Mouse (Mus musculus) stomach, postnatal 0 days (tissue): Measurements from ENCODE around the gene Ankrd13b. TPM values are rescaled to one million over a fixed set of nuclear protein-coding genes. Genes with fewer than 3 reads are reported as not detected.

Source experiments
- ATAC-seq: fragments of 200-750 bp; cut with Nextera tagmentation; 2 replicates; pipeline ENCODE4 v1.8.0; 2017; ENCODE audit not compliant: low FRiP score, low TSS enrichment
- DNase-seq: peaks from one replicate; pipeline ENCODE4 v3.0.0-alpha.2; 2016; ENCODE audit warnings: low spot score
- H3K27ac ChIP-seq: fragments of 300-500 bp; sonication (generic); replicated peaks from 2 replicates; pipeline ENCODE4 v1.5.1; 2014; ENCODE audit warnings: mild to moderate bottlenecking, control low read depth
- H3K27me3 ChIP-seq: fragments of 300-500 bp; sonication (generic); 2 replicates; pipeline ENCODE4 v1.6.1; 2014; ENCODE audit warnings: low read length; ENCODE audit not compliant: control insufficient read depth, insufficient read depth
- H3K36me3 ChIP-seq: fragments of 300-500 bp; sonication (generic); 2 replicates; pipeline ENCODE4 v1.6.1; 2014; ENCODE audit warnings: low read length, mixed read lengths; ENCODE audit not compliant: control insufficient read depth, insufficient read depth
- H3K4me1 ChIP-seq: fragments of 300-500 bp; sonication (generic); replicated peaks from 2 replicates; pipeline ENCODE4 v1.6.1; 2014; ENCODE audit warnings: antibody characterized with exemption; ENCODE audit not compliant: control insufficient read depth, insufficient read depth
- H3K4me2 ChIP-seq: fragments of 300-500 bp; sonication (generic); replicated peaks from 2 replicates; pipeline ENCODE4 v1.6.1; 2014; ENCODE audit warnings: low read depth, mild to moderate bottlenecking, control low read depth, moderate library complexity
- H3K4me3 ChIP-seq: fragments of 300-500 bp; sonication (generic); 2 replicates; pipeline ENCODE4 v1.5.1; 2014; ENCODE audit warnings: low read depth, low read length, control low read depth
- H3K9ac ChIP-seq: fragments of 300-500 bp; sonication (generic); 2 replicates; pipeline ENCODE4 v1.6.1; 2014; ENCODE audit warnings: mild to moderate bottlenecking, low read length, control low read depth, mixed read lengths
- H3K9me3 ChIP-seq: fragments of 300-500 bp; sonication (generic); 2 replicates; pipeline ENCODE4 v1.6.1; 2016; ENCODE audit warnings: low read length; ENCODE audit not compliant: control insufficient read depth
- CTCF ChIP-seq: IDR thresholded peaks from 2 replicates; pipeline ENCODE4 v1.5.1; 2016; ENCODE audit warnings: antibody characterized with exemption, low read depth, mild to moderate bottlenecking, moderate library complexity
- EP300 ChIP-seq: optimal IDR thresholded peaks from 2 replicates; pipeline ENCODE3; 2016; ENCODE audit warnings: antibody characterized with exemption
- WGBS: fragments of 180-500 bp; shearing (Covaris S2); extraction: QIAGEN DNeasy Blood & Tissue Kit; methylation state at CpG from one replicate; pipeline ENCODE4 v1.1.7; 2014; 5-methylcytosine and 5-hydroxymethylcytosine counted together
- polyA plus RNA-seq: library from polyadenylated mRNA; unstranded; fragments of >200 nt; fragmentation: Nextera tagmentation; extraction: Ambion mirVana; gene quantifications from 2 replicates; pipeline ENCODE4 v1.2.1, GENCODE M21; 2015

Ankrd13b gene
- polyA plus RNA-seq, 1 experiment from 2014 or later, result 2.4 TPM

DNA sequence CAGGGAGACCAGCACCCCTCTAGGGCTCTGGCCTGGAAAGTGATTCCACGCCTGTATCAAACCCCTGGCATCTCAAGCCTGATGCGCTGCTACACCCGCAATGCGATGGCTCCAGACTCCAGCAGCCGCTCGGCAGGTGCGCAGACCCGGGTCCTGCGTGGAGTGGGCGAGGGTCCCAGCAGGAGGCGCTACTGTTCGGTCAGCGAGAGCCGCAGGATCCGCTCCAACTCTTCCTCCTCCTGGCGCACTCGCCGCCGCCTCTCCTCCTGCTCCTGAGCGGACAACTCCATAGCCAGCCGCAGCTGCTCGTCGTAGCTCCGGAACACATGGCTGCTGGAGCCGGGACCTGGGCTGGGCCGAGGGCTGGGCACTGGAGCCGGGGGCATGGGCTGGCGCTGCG, 18.1 kb downstream of the Ankrd13b start:
- ATAC-seq (no peak), DNase-seq (no peak)
- no peaks in the 10 kb centered on the region for H3K27me3 ChIP-seq
- H3K36me3 ChIP-seq, result peaks cover 8% of the 10 kb centered on the region
- no peaks in the 10 kb centered on the region for H3K4me1 ChIP-seq
- H3K4me2 ChIP-seq, result no peak overlapping the region
- H3K27ac ChIP-seq, result no peak overlapping the region
- TF ChIP-seq CTCF (no peak), EP300 (no peak)
- no peak overlapping the region for H3K9ac ChIP-seq
- H3K4me3 ChIP-seq, result no peak overlapping the region
- no peaks in the 10 kb centered on the region for H3K9me3 ChIP-seq
- 78% methylated on average over 29 of the region's 29 CpGs for WGBS

DNA sequence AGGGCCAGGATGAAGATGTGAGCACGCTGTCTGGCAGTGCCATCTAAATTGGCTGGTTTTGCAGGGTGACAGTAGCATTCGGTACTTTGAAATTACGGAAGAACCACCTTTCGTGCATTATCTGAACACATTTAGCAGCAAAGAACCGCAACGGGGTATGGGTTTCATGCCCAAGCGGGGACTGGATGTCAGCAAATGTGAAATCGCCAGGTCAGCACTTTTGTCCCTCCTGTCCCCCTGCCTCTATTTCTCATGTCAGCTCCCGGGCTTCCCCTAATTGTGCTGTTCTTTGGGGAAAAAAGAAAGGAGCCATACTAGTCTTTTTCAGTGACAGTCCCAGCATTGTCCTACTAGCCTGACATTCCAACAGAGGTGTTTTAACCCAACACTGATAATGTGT, 21.1 kb downstream of the Ankrd13b start:
- Histone ChIP-seq H3K4me2 (no peak overlapping the region), H3K27ac (no peak overlapping the region), H3K27me3 (no peaks in the 10 kb centered on the region), H3K4me3 (no peak overlapping the region), H3K4me1 (no peaks in the 10 kb centered on the region), H3K36me3 (peaks cover 8% of the 10 kb centered on the region), H3K9ac (no peak overlapping the region), H3K9me3 (no peaks in the 10 kb centered on the region)
- DNase-seq, result no peak
- WGBS, result 83% methylated on average over 9 of the region's 9 CpGs
- ATAC-seq, result no peak
- TF ChIP-seq CTCF (no peak), EP300 (no peak)

DNA sequence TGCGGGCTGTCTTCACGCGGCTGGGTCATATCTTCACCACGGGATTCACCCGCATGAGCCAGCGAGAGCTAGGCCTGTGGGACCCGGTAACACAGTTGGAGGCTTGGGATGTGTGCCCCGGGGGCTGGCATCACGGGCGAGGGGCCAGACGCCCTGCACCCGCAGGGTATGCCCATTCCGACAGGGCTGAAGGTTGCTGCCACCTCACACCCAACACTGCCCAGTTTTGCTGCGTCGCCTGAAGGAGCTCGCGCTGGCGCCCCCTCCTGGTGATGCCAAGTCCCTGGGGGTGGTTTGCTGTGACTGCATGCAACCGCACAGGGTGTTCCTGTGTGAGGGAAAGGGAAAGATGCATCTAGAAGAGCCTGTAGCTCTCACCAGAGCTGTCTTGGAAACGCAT, 21.7 kb downstream of the Ankrd13b start:
- no peak overlapping the region for H3K4me3 ChIP-seq
- H3K27ac ChIP-seq, result no peak overlapping the region
- no peak overlapping the region for H3K9ac ChIP-seq
- ATAC-seq (peak; percentile 46; the same call in 1 of the 2 replicates), DNase-seq (peak; percentile 86)
- no peaks in the 10 kb centered on the region for H3K9me3 ChIP-seq
- no peaks in the 10 kb centered on the region for H3K4me1 ChIP-seq
- WGBS, result 23% methylated on average over 20 of the region's 20 CpGs
- no peaks in the 10 kb centered on the region for H3K27me3 ChIP-seq
- H3K4me2 ChIP-seq, result peak overlapping the region; percentile 27; the same call in 1 of the 2 replicates
- H3K36me3 ChIP-seq, result peaks cover 7% of the 10 kb centered on the region
- TF ChIP-seq CTCF (peak; percentile 86), EP300 (no peak)

DNA sequence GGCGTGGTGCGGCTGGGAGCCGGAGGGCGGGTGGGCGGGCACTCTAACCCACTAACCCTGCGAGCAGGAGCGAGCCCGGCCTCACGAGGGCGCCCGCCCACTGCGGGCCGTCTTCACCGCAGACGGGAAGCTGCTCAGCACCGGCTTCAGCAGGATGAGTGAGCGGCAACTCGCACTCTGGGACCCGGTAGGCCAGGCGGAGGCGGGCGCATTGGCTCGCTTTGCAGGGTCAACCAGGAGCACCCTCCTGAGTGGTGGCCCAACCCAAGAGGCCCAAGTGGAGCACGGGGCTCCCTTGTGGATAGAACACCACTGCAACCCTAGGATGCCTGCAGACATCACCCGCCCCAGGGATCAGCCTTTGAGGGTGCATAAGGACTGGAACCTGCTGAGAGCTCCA, 22.3 kb downstream of the Ankrd13b start:
- 4% methylated on average over 25 of the region's 25 CpGs for WGBS
- no peaks in the 10 kb centered on the region for H3K4me1 ChIP-seq
- TF ChIP-seq CTCF (peak; percentile 72), EP300 (no peak)
- peaks cover 3% of the 10 kb centered on the region; the same call in 1 of the 2 replicates for H3K36me3 ChIP-seq
- DNase-seq (peak; percentile 83), ATAC-seq (peak; percentile 45)
- no peaks in the 10 kb centered on the region for H3K27me3 ChIP-seq
- H3K27ac ChIP-seq, result no peak overlapping the region
- no peaks in the 10 kb centered on the region for H3K9me3 ChIP-seq
- 0 out of 2 replicates have a peak overlapping the region, but pooled peaks have one; percentile 43 for H3K9ac ChIP-seq
- no peak overlapping the region for H3K4me3 ChIP-seq
- H3K4me2 ChIP-seq, result peak overlapping the region; percentile 27; the same call in 1 of the 2 replicates

DNA sequence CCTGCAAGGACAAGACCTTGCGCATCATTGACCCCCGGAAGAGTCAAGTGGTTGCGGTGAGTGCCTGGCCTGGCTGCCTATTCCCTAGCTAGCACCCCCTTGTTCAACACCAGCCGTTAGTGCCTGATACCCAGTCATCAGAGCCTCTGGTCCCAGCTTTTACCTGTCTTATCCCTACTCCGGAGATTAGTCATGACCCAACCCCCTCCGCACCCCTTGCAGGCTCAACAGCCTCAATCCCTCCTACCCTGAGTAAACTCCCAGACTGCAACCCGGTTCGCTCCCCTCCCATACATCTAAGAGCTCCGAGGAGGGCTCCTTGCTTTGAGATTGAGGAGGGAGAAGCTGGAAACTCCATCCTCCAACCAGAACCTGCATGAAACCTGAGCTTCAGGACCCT, 22.9 kb downstream of the Ankrd13b start:
- Histone ChIP-seq H3K4me3 (no peak overlapping the region), H3K27me3 (no peaks in the 10 kb centered on the region), H3K4me1 (peaks cover 3% of the 10 kb centered on the region; the same call in 1 of the 2 replicates), H3K9me3 (no peaks in the 10 kb centered on the region), H3K4me2 (0 out of 2 replicates have a peak overlapping the region, but pooled peaks have one; percentile 27), H3K36me3 (peaks cover 1% of the 10 kb centered on the region; the same call in 1 of the 2 replicates), H3K27ac (no peak overlapping the region), H3K9ac (0 out of 2 replicates have a peak overlapping the region, but pooled peaks have one; percentile 43)
- no peak for DNase-seq
- ATAC-seq, result no peak
- WGBS, result 37% methylated on average over 9 of the region's 9 CpGs
- no peak for TF ChIP-seq CTCF
- TF ChIP-seq EP300, result no peak

DNA sequence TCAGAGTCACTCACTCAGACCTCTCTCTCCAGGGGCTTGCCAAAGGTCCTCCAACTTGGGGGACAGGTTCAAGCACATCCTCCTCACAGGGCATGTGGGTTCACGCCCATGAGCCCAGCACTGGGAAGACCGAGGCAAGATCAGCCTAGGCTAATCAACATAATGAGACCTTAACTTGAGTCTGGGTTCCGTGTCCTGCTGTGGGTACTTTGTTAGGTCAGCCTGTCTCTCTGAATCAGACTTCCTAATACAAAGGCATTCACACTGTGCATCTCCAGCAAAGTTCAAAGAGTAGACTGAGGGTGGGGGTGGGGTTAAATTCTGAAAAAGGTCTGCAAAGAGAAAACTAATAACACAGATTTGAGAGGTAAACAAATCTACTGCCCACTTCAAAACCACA, 24.4 kb downstream of the Ankrd13b start:
- DNase-seq (no peak), ATAC-seq (no peak)
- WGBS, result 66% methylated on average over 3 of the region's 3 CpGs
- Histone ChIP-seq H3K9me3 (no peaks in the 10 kb centered on the region), H3K4me3 (no peak overlapping the region), H3K9ac (no peak overlapping the region), H3K27ac (no peak overlapping the region), H3K4me1 (peaks cover 3% of the 10 kb centered on the region; the same call in 1 of the 2 replicates), H3K27me3 (no peaks in the 10 kb centered on the region), H3K4me2 (no peak overlapping the region), H3K36me3 (no peaks in the 10 kb centered on the region)
- TF ChIP-seq EP300 (no peak), CTCF (no peak)
